Mouse (Mus musculus) cerebellum, adult 11-12 months (tissue): ENCODE results near the gene Tnk2.
"Not testable (repeated sequence)": the region's sequence is repeated elsewhere in the genome, so short reads cannot be mapped to it uniquely, and the experiment has no call there.

Source experiments
- DNase-seq: peaks from one replicate; pipeline ENCODE4 v3.0.0; 2022

Tnk2 gene

DNA sequence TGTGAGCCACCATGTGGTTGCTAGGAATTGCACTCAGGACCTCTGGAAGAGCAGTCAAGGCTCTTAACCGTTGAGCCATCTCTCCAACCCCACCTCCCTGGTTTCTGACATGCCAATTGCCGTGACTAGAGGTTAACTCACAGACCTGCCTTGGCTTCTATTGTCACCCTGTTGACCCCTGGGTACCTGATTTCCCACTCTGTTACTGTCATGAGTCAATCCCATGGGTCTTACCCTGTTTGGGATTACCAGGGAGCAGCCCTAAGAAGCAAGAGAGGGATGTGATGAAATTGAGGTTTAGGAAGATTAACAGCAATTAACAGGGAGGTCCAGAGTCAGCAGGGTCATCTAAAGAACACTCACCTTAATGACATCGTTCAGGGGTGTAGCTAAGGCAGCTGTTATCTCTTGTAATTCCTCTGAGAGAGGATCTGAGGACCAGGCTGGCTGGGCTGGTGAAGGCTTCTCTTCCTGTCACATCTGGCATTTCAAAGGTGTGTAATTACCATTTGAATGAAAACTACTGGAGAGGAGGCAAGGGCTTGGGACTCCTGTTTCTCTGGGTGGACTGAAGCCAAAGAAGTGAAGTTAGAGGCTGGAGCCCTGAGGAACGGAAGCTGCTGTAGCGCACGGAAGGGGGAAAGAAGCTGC, 6.7 kb upstream of the Tnk2 start:
- DNase-seq: no peak

DNA sequence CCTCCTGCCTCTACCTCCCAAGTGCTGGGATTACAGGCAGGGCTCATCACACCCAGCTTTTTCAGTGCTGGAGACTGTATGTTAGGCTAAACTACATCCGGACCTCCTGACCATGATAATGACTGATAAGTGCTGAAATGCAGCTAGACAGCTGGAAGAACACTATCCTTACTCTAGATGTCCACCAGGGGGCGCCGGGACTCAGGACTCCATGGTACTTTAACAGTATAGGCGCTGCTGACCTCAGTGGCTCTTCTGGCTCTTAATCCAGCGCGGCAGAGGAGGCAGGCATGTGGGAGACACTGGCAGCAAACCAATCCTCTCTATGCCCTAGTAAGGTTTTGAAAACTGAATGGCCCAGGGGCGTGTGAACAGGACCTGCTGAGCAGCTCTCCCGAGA, 5.2 kb upstream of the Tnk2 start:
- DNase-seq: peak; percentile 74

DNA sequence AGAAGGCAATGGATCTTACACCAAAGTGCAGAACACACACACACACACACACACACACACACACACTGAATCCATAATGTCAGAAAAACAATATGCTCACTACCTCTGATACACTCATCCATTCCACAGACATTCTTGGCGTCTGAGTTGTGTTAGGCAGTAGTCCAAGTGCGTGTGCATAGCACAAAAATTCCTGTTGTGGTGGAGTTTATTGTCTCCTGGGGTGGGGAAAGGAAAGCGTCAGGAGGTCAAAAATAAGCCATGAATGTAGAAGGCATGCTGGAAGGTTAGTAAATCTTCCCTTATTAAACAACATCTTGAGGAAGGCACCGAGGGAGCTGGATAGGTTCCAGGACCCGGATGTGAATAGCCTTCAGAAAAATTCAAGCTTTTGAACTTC, 3.6 kb upstream of the Tnk2 start:
- no peak for DNase-seq

DNA sequence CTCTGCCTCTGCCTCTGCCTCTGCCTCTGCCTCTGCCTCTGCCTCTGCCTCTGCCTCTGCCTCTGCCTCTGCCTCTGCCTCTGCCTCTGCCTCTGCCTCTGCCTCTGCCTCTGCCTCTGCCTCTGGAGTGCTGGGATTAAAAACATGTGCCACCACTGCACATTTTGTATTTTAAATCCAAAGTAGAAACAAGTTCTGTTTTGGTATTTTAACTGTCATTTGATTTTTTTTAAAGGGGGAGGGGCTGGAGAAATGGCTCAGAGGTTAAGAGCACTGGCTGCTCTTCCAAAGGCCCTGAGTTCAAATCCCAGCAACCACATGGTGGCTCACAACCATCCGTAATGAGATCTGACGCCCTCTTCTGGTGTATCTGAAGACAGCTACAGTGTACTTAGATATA, 3.0 kb upstream of the Tnk2 start:
- not testable (repeated sequence) for DNase-seq

DNA sequence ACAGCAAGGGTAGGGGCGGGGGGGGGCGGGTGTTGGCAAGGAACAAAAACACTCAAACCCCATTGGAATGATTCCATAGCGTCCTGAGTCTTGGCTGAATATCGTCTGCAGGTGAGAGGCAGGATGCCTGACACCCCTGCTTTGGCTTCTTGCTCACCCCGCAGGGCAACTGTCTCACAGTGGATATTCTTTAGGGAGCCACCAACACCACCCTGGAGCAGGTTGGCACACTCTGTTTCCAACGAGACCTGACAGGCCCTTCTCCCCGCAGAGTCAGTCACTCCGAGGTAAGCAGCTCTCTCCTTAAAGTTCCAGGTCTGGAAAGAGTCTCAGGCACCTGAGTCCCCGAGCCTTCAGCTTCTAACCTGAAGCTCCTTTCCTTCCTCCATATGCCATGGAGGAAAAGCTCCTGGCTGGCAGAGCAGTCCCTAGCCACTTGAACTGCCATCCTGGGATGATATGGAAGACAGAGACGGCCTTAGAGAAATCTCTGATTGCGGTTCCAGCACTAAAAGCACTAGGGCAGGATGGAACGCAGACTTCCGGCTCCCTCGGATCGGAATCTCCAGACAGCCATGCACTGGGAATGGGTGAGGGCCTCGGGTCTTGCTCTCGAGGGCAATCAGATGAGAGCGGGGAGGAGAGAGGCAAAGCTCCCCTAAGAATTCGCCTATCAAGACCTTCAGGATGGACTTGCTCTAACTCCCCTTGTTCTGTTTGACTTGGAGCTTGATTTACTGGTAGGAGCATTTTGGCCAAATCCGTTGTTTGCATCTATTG, 2.0 kb upstream of the Tnk2 start:
- no peak for DNase-seq

DNA sequence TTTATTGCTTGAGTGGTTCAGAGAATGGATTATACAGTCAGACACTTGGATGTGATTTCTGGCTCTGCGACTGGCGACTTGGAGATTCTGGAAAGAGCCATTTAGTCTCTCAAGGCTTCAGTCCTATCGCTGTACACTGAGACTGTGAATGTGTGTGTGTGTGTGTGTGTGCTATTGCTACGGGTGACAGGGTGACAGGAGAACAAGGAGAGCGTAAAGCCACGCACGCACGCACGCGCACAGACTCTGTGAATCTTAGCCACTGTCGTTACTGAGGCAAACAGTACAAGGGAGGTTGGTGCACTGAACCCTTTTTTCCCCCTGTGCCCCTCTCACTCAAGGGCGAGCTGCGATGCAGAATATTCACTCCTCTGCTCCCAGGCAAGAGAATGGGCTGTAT, 1.4 kb upstream of the Tnk2 start:
- DNase-seq: no peak

DNA sequence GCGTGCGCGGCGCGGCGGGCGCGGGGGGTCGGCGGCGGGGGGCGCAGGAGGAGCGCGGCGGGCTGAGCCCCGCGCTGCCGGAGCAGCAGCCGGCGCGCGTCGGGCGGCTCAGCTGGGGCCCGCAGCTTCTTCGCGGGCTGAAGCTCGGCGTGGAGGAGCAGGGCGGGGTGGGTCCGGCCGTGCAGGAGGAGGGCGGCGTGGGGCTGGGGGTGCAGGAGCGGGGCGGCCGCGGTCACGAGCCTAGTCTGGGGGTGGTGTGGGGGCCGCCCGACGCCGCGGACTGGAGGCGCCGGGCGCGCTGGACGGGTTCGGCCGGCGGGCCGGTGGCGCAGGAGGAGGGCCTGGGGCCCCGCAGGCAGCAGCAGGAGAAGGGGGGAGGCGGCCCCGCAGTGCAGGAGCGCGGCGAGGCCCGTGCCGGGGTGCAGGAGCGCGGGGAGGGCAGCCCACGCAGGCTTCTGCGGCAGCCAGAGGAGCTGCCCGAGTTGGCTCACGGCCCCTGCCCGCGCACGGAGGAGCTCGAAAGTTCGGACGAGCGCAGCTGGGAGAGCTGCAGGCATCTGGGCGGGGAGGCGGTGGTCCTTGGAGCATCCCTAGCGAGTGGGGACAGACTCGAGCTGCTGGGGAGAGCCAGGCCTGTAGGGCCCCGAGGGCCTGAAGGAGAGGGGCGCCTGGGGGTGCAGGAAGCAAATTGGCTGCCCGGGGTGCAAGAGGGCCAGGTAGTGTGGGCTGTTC, 561 bp downstream of the Tnk2 start:
- DNase-seq: peak; percentile 68

DNA sequence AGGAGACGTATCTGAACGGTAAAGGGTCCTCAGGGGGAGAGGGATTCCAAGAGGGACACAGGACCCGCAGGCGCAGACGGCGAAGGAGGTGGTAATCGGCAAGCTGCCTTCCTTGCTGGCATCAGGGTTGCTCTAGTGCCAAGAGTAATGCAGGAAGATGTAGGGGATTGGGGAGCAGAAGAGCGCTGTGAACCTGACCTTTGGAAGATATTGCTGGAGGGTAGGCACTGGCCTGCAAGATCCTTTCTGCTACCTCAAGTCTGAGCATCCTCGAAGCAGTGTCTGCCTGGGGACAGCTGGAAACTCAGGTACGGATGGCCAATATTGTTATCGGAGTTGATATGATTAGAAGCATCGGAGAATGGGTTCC, 1.1 kb downstream of the Tnk2 start:
- no peak for DNase-seq

DNA sequence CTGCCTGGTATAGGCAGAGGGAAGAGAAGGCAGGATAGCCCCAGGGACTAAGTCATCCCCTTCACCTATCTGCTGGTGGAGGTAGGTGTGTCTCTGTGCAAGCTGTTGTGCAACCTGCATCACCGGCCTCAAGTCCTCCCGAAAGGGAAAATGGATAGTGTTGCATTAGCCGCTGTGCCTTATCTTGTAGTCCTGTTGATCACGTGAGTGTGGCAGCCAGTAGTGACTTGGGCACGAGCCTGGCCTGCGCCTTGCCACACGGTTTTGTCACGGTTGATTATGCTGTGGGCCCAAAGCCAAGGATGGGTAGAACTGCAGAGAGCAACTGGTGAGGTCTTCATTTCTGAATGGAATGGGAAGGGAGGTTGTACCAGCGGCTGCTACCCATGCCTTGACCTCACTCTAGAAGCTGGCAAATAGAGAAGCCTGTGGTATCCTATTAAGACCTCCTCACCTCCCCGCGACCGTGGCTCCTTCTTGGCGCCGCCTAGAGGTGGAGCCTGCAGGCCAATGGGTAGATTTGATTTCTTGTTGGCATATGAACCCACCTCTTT, 1.8 kb downstream of the Tnk2 start:
- peak; percentile 90 for DNase-seq

DNA sequence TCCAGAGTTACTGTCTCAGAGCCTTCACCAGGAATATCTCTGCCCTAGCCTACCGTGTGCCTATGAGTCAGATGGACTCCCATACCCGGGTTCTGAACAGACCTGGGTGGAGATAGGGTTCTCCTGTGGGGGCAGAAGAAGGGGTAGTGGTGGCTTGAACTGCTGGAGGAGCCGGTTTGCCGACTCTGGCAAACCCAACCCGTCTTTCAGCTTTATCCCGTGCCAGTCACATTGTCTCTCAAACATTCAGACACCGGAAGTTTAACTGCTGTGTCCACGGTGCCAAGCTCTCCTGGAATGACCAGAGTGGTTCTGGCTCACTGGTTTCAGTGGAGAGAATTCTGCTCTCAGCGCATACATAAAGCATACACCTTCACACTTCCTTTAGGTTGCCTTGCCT, 2.3 kb downstream of the Tnk2 start:
- DNase-seq: no peak

DNA sequence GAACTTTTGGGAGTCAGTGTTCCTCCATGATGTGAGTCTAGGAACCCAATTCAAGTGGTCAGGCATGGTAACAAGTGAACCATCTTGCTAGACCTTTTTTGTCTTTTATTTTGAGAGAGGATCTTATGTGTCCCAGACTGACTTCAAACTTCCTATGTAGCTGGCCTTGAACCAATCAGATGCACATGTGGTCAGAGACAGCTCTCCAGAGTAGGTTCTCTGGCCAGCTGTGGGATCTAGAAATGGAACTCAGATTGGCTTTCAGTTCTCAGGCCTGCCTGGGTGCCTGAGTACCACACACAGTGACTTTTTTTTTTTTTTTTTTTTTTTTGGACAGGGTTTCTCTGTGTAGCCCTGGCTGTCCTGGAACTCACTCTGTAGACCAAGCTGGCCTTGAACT, 4.0 kb downstream of the Tnk2 start:
- DNase-seq: no peak

DNA sequence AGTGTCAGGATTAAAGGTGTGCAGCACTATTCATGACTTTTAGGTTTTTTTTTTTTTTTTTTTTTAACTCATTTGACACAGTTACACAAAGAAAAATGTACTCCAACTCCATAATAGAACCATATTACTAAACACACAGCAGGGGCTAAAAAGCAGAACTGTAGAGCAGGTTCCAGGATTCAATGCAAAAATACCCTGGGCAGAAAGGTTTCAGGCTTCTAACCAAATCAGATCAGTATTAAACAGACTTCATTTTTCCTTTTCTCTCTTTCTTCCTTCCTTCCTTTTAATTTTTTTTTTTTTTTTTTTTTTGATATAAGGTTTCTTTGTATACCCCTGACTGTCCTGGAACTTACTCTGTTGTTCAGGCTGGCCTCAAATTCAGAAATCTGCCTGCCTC, 6.8 kb downstream of the Tnk2 start:
- no peak for DNase-seq

DNA sequence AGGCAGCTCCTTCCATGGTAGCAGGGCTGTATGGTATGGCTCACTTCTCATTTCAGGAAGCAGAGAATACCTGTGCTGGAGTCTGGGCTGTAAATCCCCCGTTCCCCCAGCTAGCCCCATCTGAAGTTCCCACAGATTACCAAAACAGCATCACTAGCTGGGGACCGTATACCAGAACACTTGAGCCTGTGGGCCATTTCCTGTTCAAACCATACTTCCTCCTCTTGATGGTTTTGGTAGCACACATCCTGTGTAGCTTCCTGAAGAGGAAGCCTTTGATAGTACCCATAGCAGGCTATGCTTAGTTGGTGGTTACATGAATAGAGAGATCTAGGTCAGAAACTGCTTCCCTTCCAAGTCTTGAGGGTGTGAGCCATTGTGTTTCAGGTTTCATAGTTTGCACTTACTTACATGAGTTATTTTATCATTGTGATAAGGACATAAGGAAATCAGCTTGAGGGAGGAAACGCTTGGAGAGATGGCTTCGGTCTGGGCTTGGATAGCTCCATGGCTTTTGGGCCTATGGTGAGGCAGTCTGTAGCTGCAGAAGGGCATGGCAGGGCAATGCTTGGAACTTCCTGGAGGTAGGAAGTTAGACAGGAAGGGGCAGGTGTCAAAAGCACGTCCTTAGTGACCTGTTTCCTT, 7.4 kb downstream of the Tnk2 start:
- peak; percentile 2 for DNase-seq

DNA sequence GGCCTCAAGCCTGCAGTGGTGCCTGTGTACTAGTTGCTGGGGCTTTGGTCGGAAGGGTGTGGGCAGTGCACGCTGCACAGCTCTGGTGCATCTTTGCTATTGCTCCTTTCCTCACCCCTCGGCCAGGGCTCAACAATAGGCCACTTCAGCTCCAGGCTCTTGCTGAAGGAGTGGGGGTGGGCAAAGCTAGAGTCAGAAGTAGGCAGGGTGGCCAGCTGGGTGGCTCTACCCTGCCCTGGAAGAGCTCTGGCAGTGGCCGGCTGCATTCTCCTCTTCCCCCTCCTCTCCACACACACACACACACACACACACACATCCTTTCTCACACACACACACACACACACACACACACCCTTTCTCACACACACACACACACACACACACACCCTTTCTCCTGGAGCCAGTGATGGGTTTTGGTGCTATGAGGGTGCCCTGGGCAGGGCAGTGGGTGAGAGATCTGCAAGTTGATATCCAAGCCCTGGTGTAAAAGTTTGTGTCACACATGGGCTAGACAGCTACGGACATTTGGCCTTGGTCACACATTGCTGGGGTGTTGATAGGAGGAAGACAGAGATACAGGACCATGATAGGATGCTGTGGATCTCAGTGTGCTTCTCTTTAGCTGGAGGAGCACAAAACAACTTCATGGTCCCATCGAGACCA, 10.5 kb downstream of the Tnk2 start:
- no peak for DNase-seq

DNA sequence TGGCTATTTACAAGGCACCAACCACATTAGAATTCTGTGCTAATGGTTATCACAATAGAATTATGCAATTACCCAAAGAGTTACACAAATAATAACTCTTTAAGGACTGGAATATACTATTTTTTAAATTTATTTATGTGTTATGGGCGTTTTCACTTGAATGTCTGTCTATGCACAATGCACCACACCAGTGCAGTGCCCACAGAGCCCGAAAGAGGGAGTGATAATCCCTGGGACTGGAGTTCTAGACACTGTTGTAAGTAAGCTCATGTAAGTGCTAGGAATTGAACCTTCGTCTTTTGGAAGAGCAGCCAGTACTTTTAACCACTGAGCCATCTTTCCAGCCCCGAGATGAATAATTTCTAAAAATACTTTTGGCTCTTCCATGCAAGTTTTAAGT, 11.9 kb downstream of the Tnk2 start:
- DNase-seq: no peak

DNA sequence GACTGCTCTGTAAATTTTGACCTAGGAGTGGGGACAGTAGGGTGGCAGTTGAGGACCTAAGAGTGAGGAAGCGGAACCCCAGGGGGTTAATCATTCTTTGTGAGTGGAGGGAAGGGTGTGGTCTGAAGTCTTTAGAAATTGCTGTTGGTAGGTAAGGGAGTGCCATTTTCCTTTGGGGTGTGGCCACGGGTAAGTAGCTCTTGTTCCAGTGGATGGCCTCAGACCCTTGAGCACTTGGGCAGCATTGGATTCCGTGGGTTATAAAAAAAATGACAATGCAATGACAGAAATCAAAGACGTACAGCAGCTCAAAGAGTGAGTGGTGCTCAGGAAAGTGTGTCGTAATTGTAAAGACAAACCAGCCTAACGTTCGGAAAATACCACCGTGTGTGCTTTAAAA, 12.6 kb downstream of the Tnk2 start:
- DNase-seq: no peak

DNA sequence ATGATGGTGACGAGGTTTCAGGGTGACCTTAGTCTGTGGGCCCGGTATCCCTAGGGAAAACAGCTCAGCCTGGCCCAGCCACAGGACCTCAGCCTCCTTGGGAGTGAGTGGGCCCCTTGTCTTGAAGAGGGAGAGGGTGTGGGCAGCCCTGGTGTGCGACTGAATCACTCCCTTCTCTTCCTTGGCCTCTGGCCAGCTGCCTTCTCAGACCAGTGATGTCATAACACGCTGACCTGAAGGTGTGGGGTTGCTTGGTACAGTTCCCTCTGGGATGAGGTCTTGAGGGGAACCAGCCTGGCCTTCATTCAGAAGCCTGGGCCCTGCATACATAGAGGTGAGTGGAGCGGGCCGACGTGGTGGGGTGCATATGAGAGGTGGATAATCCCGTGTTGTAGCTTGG, 13.1 kb downstream of the Tnk2 start:
- peak; percentile 60 for DNase-seq

DNA sequence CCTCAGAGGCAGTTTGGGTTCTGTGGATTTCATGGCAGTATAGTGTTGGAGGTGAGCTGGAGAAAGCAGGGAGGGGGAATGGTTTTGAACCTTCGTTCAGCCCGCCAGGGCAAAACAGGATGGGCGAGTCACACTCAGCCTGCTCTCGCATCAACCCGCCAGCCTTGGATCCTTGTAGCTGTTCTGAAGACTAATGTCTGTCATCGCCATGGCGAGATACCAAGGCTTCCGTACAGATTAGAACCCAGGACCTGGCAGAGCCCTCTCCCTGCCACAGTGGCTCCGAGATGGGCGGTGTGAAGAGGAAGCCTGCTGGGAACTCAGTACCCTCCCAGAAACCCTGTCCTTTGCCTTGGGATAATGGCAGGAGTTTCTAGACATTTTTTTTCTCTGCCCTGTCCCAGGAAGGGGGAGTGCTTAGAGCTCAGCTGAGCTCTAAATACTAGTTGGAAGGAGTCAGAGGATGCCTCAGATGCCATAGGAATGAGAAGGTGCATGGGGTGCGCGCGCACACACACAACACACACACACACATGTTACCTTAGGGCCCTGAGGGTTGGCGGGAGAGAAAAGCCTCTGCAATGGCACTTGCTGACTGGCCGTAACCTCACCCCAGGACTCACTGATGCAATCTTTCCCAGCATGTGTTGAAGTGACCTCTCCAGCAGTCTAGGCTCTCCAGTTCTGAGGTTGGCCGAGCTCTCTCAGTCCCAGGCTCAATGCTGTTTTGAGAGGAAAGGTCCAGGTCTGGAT, 14.0 kb downstream of the Tnk2 start:
- DNase-seq: peak; percentile 56

DNA sequence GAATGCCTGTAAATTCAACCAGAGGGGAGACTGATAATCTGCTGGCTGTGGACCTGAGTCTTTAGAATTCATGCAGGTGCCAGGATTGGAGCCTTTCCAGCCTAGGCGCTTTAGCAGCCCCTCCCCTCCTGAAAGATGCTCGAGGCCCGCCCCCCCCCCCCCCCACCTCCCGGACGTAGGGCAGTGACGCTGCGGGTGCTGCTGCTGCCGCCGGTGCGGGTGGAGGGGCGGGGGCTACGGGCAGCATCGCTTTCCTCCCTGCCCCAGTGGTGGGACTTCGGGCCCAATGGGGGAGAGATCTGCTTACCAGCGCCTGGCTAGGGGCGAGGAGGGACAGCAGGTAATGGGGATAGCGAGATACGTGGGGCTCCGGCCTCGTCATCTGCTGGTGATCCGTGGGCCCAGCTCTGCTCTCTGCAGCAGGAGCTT, 15.1 kb downstream of the Tnk2 start:
- peak; percentile 79 for DNase-seq

DNA sequence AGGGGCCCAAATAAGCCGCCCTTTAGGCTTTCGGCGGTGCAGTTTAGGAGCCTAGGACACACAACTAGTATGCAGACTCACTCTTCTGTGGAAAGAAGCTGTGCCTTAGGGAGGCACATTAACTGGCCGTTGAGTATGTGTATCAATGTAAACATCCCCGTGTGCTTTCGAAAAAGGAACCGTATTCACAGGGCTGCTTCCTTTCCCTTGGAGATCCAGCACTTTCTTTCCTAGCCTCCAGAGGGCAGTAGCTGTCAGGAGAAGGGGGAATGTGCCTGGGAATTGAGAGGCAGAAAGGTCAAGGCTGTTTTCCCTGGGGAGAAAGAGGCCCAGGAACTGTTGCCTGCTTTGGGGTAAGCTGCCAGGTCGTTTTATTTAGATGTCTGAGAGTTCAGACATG, 15.7 kb downstream of the Tnk2 start:
- DNase-seq: peak; percentile 82

DNA sequence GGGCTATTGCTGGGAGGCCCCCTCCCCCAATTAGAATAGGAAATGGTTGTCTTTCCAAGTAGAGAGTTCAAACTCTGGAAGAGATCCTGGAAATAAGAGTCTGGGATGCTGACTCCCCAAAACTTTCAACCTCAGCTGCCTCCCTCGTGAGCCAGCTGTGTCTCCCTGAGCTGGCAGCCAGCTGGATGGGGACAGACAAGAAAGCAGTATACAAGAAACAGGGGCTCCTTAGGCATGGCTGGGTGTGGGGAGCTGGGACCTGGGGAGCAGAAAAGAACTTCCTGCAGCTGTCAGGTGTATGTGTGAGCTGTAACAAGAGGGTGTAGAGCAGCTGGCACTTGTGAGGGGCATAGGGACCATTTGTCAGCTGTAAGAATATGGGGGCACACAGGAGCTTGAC, 16.4 kb downstream of the Tnk2 start:
- DNase-seq: peak; percentile 62
